Mouse (Mus musculus): Measurements from ENCODE around the gene Cys1.

Cys1 gene

DNA sequence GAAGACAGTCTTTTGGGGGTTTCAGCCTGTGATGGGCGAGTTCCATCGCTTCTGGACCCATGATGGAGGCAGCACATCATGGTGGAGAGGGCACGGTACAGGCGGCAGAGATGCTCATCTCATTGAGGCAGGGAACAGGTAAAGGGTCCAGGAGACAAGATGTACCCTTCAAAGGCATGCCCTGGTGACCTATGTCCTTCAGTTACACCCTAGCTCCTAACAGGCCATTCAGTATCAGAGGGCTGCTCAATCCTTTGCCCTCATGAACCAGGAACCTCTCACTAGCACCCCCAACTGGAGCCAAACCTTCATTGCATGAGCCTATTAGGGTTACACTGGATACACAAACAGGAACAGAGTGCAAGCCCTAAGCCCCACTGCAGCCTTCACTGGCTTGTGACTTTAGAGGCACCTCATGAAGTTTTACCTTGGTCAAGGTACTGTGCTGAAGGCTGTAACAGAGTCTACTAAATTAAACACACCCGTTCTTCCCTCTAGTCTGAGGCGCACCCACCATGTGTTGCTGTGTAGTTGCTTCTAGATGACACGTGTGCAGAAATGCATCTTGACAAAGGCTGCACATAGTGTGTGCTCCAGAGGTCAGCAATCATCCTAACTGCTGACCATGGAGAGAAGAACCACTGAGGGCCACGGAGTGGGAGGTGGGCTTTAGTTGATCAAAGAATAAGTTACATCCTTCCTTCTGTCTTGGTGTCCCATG lies 16.0 kb upstream of the Cys1 start:
- no peak for DNase-seq

DNA sequence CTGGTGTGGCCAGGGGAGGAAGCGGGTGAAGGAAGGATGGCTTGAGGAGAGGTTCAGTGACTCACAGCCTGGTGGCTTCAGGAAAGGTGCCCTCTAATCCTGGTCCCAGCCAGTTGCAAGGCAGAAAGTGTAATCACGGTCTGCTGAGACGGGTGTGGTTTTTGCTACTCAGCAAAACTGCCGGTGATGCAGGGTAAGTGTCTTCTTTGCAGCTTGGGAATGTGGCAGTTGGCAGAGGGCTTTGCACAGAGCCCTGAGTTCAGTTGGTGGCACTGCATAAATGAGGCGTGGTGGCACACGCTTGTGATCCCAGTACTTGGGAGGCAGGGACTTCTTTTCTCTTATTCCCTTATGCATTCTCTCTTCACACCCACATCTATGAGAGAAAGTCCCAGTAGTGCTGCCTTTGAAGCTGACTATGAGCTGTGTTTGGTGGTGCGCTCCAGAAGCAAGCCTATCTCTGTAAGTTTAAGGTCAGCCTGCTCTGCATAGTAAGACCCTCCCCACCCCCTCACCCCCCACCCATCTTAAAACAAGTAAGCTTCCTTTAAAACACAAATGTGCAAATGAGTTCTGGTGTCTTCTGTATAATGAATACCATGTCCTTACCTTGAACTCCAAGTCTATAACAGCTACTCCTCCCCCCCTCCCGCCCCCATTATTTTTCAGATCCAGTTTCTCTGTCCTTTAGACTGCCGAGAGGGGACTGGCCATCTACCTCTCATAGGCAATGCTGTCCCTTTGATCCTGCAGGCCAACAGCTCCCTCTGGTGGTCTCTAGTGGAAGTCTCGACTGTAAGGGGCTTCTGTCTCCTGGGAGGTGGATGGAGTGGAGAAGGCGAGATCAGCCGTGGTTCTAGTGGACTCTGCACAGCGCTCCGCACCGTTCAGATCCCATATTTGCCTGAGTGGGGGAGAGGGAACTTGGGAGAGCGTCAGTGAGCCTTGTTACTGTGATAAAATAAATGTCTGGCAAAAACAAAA lies 15.2 kb upstream of the Cys1 start:
- peak; percentile 94 for DNase-seq

GRCm38 (mm10) chr12:24690351-24690750 lies 8.7 kb upstream of the Cys1 start:
- DNase-seq: no peak

- DNase-seq: no peak
These were observed 5.2 kb upstream of the Cys1 start for GRCm38 (mm10) chr12:24686696-24687346.

- DNase-seq: no peak
These were observed 4.6 kb upstream of the Cys1 start for GRCm38 (mm10) chr12:24686038-24686695.

GRCm38 (mm10) chr12:24683461-24683860 lies 1.8 kb upstream of the Cys1 start:
- no peak for DNase-seq

DNA sequence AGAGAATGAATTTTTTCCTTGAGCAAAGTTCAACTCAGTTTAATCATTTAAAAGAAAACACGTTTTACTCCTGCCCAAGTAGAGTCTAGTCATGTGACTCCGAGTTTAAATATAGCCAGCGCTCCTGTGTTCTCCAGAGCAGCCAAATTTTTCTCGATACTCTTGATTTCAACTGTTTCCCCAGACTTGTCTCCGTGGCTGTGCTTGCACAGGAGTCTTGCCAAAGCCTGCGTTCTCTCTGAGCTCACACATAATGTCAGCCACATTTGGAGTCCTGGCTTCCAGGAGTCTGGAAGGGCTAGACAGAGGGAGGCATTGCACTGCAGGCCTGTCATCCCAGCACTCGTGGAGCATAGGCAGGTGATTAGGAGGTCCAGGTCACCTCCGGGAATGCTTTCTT lies 950 bp upstream of the Cys1 start:
- peak; percentile 44 for DNase-seq

DNA sequence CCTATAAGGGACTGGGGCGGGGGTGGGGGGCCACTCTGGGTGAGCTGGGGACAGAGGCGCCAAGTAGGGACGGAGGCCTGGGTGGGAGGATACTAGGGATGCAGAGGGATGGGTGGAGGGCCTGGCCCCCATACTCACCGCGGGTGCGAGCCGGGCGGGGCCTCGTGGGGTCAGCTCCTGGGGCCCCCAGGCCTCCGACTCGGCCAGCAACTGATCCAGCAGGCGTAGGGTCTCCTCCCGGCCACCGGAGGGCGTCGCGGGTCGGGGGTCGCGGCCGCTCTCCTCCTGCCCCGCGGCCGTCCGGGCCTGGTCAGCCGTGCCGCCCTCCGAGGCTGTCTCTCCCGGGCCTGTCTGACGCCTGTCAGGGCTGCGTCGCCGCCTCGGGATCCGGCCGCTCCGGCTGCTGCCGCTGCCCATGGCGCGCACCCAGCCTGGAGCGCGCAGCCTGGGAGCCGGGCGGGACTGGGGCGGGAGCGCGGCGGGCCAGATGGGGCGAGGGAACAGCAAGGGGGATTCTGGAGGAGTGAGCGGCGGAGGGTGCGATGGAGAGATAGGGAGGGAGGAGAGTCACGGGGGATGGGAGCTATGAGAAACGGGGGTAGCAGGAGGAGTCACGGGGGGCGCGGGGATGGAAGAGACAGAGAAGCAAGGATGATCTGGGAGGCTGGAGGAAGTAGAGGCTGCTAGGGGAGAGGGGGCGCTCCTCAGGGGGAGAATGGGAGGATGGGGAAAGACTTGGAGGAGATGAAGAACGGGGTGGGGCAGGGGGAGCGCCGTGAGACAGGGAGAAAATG lies 924 bp downstream of the Cys1 start:
- DNase-seq: peak; percentile 24

GRCm38 (mm10) chr12:24680096-24680491 lies 1.5 kb downstream of the Cys1 start:
- DNase-seq: peak; percentile 28

DNA sequence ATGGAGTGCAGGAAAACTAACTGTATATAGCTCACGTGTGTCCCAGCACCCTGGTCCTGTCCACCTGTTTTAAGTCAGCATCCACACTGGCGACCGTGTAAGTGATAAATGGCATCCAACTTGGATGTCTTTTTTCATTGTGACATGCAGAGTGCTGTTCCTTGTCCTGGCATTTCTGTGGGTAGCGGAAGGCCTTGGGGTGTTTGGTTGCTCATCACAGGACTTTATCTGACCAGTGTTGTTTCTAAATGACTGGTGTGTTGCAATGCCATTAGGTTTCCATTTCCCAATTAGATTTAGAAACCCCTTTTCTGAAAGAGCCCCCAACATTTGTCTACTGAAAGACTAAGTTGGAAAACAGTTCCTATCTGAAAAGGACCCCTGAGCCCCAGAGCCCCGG lies 19.5 kb downstream of the Cys1 start:
- DNase-seq: no peak

GRCm38 (mm10) chr12:24661100-24661499 lies 20.5 kb downstream of the Cys1 start:
- no peak for DNase-seq

DNA sequence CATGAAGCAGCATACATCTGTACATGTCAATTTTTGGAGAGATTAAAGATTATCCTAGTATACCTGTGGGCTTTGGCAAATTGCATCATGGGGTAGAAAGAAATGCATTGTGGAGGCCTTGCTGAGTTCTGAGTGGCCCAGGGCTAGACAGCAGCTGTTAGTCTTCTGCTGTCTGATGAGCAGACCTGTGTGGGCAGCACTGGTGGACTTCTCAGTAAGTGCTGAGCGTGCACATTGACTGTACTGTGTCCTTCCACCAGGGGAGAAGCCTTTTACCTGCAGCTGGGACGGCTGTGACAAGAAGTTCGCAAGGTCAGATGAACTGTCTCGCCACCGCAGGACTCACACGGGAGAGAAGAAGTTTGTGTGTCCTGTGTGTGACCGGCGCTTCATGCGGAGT lies 21.7 kb downstream of the Cys1 start:
- no peak for DNase-seq

DNA sequence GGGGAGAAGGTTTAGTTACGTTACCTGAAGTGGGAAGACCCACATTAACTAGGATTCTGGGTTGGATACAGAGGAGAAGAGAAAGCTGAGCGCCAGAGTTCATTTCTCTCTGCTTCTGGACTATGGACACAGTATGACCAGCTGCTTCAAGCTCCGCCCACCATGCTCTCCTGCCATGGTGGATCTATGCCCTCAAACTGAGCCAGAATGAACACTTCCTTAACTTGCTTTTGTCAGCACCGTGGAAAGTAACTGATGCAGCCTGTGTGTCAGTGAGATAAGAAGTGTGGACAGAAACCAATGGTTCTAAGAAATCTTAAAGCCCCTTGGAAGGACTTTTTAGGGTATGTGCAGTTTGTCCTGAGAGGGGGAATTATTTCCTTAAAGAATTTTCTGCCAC lies 22.6 kb downstream of the Cys1 start:
- no peak for DNase-seq

- no peak for DNase-seq
These were observed 25.2 kb downstream of the Cys1 start for GRCm38 (mm10) chr12:24656436-24656835.

- DNase-seq: no peak
These were observed 27.3 kb downstream of the Cys1 start for GRCm38 (mm10) chr12:24654065-24654862.

DNA sequence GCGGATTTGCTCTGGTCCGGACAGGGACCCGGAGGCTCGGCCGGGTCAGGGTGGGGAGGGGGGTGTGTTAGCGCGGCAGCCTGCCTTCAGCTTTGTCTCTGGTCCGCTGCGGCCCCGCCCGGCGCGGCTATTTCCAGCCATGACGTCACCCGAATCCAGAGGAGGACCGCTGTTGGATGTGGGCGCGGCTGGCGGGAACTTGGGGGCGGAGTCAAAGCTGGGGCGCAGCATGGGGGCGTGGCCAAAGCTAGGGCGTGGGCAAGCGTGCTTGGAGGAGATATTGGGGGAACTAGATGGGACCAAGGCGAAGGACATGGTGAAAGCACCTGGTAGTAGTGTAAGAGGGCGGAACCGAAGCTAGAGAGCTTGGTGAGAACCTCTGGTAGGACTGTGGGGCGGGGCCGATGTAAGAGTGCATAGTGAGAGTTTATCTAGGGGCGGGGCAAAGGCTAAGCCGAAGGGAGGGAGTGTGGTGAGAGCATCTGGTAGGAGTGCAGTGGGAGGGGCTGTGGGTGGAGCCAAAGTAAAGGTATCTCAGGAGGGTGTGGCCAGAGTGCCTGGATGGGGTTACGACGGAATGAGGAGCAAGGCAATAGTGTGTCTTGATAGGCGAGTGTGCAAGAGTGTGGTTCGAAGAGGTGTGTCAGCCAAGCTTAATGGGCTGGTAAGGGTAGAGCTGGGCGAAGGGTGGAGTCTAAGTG lies 29.8 kb downstream of the Cys1 start:
- peak; percentile 99 for DNase-seq

DNA sequence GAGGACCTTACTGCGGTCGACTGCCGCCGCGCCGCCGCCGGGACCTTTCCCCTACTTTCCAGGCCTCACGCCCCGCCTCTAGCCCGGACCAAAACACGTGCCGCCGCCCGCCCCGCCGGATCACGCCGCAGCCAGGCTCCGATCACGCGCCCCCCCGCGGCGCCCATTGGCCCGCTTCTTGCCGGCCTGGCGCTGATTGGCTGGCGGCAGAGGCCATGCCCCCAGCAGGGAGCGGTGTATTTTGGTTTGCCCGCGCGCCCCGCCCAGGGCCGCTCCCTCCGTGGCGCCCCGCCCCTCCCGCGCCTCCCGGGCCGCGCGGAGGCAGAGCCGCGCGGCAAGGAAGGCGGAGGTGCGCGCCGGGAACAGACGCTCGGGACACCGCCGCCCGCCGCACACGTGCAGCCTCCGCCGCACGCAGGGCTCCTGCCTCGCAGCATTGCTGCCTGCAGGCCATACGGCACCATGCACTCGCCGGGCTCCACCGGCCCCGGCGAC lies 30.5 kb downstream of the Cys1 start, which contains the start of gene Klf11:
TSS of gene Klf11 (plus strand) at position 212 of the 495 bp plus-strand sequence.
- peak; percentile 98 for DNase-seq

- DNase-seq: no peak
These were observed 31.1 kb downstream of the Cys1 start for GRCm38 (mm10) chr12:24650415-24651062.

GRCm38 (mm10) chr12:24648094-24648493 lies 33.5 kb downstream of the Cys1 start:
- DNase-seq: no peak

DNA sequence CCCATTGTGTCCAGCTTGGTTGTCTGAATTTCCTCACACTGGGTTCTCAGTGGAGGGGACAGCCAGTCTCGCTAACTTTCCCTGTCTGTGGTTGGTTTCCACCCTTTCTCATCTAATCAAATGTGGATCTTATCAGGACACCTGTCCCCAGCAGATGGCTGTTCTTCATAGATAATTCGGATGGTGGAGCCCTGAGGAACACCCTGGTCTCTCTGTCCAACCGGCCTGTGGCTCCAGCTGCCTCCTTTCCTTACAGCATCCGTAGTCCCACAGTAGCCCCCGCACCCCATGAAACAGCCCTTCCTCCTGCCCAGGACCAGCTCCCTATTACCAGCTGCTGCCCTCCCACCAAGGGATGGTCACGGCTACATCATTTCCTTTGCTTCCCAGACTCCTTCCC lies 35.7 kb downstream of the Cys1 start:
- no peak for DNase-seq

Measured in lung, postnatal 14 days (tissue).